Mouse (Mus musculus) erythroblast, embryonic 14.5 days (primary cell): ENCODE measurements around the gene Fbxl17.

Experiments
- GATA1 ChIP-seq: IDR thresholded peaks from 2 replicates; pipeline ENCODE4 v1.6.1; 2012; ENCODE audit warnings: low read length, inconsistent platforms, mixed read lengths
- TAL1 ChIP-seq: IDR thresholded peaks from 3 replicates; pipeline ENCODE4 v1.6.1; 2012; ENCODE audit warnings: low read length, inconsistent platforms, mixed read lengths

- TF ChIP-seq GATA1 = no peak
- no peak for TF ChIP-seq TAL1
Measured at GRCm38 (mm10) chr17:63400640-63401039, 99.2 kb downstream of the Fbxl17 start.
